17 mouse cellular contexts compared by ENCODE assay signal in genomic region chr13:57782975-57783374, GRCm38 (mm10).
DNase-seq lines count a peak whose midpoint lies in the region; ATAC-seq and TF ChIP-seq lines count a peak whose summit lies in the region.
"Had no signal": no experiment of that assay in that cellular context is flagged by ENCODE, and none has a peak within 500 bp of the region (broad histone marks: within the 10 kb centered on the region; RNA-seq: fewer than 3 reads in every experiment).

No protein-coding gene starts in this region.

- no peak for ATAC-seq in midbrain, embryonic 16.5 days
- ATAC-seq in midbrain, embryonic 15.5 days (replicated peaks) = no peak
- no peak for ATAC-seq in intestine, embryonic 16.5 days
- ATAC-seq: liver, embryonic 12.5 days had no signal

- H3K4me2 ChIP-seq in midbrain, embryonic 16.5 days (ENCODE audit: low read length) = no peak overlapping the region
- no peak overlapping the region for H3K4me2 ChIP-seq in midbrain, embryonic 15.5 days
- H3K4me2 ChIP-seq in intestine, embryonic 16.5 days (ENCODE audit: low read depth, low read length) = no peak overlapping the region
- H3K4me2 ChIP-seq: forebrain, embryonic 12.5 days; heart, embryonic 15.5 days; liver, embryonic 12.5 days; lung, embryonic 15.5 days; midbrain, embryonic 12.5 days had no signal

- TF ChIP-seq POLR2A in kidney, adult 2 months (IDR thresholded peaks at IDR 0.05; ENCODE audit: low read depth, low read length) = no peak

- DNase-seq in kidney, adult 11 months = peak; percentile 19
- DNase-seq in kidney, adult 2 months = no peak
- DNase-seq in left cerebral cortex, postnatal 36 days (ENCODE audit: low spot score in 2 of 2) = peak; percentile 51 to 63
- DNase-seq in cerebellum, adult 11 months = no peak
- no peak for DNase-seq in ovary, adult 18-20 months (ENCODE audit: low spot score)
- DNase-seq: adrenal gland, adult 8-10 months; cerebellum, adult 18-20 months; heart, adult 18-20 months had no signal

- 36% methylated on average over 12 of the region's 12 CpGs for WGBS in kidney, adult 2 months
- 74% methylated on average over 12 of the region's 12 CpGs for whole genome bisulfite sequencing in midbrain, embryonic 16.5 days
- WGBS in midbrain, embryonic 15.5 days = 76% methylated on average over 12 of the region's 12 CpGs
- 64% methylated on average over 12 of the region's 12 CpGs for WGBS in intestine, embryonic 16.5 days

- no peaks in the 10 kb centered on the region for H3K9me3 ChIP-seq in midbrain, embryonic 16.5 days (replicated peaks; ENCODE audit: control insufficient read depth, low read length, poor library complexity, severe bottlenecking)
- no peaks in the 10 kb centered on the region for H3K9me3 ChIP-seq in midbrain, embryonic 15.5 days
- H3K9me3 ChIP-seq in intestine, embryonic 16.5 days (ENCODE audit: control insufficient read depth, low read length) = peaks cover 5% of the 10 kb centered on the region
- H3K9me3 ChIP-seq: heart, embryonic 15.5 days had no signal

- no peaks in the 10 kb centered on the region for H3K36me3 ChIP-seq in kidney, adult 2 months (ENCODE audit: control insufficient read depth, insufficient read depth, low read length)
- no peaks in the 10 kb centered on the region for H3K36me3 ChIP-seq in midbrain, embryonic 16.5 days (ENCODE audit: control insufficient read depth, insufficient read depth, low read length)
- H3K36me3 ChIP-seq in midbrain, embryonic 15.5 days (replicated peaks) = no peaks in the 10 kb centered on the region
- no peaks in the 10 kb centered on the region for H3K36me3 ChIP-seq in intestine, embryonic 16.5 days (ENCODE audit: control insufficient read depth, insufficient read depth, low read length)
- H3K36me3 ChIP-seq: forebrain, embryonic 12.5 days; heart, embryonic 15.5 days; liver, embryonic 12.5 days; lung, embryonic 15.5 days; midbrain, embryonic 12.5 days had no signal

- H3K27ac ChIP-seq in kidney, adult 2 months (ENCODE audit: insufficient read depth, low read depth, low read length) = no peak overlapping the region
- no peak overlapping the region for H3K27ac ChIP-seq in midbrain, embryonic 16.5 days (ENCODE audit: low read length)
- no peak overlapping the region for H3K27ac ChIP-seq in midbrain, embryonic 15.5 days
- no peak overlapping the region for H3K27ac ChIP-seq in intestine, embryonic 16.5 days (ENCODE audit: low read length)
- H3K27ac ChIP-seq: forebrain, embryonic 12.5 days; heart, embryonic 15.5 days; liver, embryonic 12.5 days; lung, embryonic 15.5 days; midbrain, embryonic 12.5 days had no signal

- H3K27me3 ChIP-seq in kidney, adult 2 months (replicated peaks; ENCODE audit: control insufficient read depth, insufficient read depth, low read length) = no peaks in the 10 kb centered on the region
- no peaks in the 10 kb centered on the region for H3K27me3 ChIP-seq in midbrain, embryonic 16.5 days (ENCODE audit: control insufficient read depth, insufficient read depth, low read depth, low read length)
- no peaks in the 10 kb centered on the region for H3K27me3 ChIP-seq in midbrain, embryonic 15.5 days (replicated peaks)
- H3K27me3 ChIP-seq in intestine, embryonic 16.5 days (replicated peaks; ENCODE audit: control insufficient read depth, insufficient read depth, low read length) = no peaks in the 10 kb centered on the region
- H3K27me3 ChIP-seq: CH12.LX; forebrain, embryonic 12.5 days; heart, embryonic 15.5 days; liver, embryonic 12.5 days; lung, embryonic 15.5 days; midbrain, embryonic 12.5 days had no signal

- peak overlapping the region; percentile 35; the same call in 1 of the 2 replicates for H3K9ac ChIP-seq in midbrain, embryonic 16.5 days (ENCODE audit: low read depth, low read length)
- H3K9ac ChIP-seq in midbrain, embryonic 15.5 days = no peak overlapping the region
- H3K9ac ChIP-seq in intestine, embryonic 16.5 days (ENCODE audit: low read depth, low read length) = no peak overlapping the region
- H3K9ac ChIP-seq: forebrain, embryonic 12.5 days; heart, embryonic 15.5 days; liver, embryonic 12.5 days; lung, embryonic 15.5 days; midbrain, embryonic 12.5 days had no signal

- intact Hi-C loops in left cerebral cortex, postnatal 36 days (cut with DNase I) = loop anchor here (5.0 kb wide), 1 partner anchor 124 kb away; the partner anchor contains the start of gene Spock1

- no peak overlapping the region for H3K4me3 ChIP-seq in kidney, adult 2 months (ENCODE audit: insufficient read depth, low read depth, low read length)
- H3K4me3 ChIP-seq in midbrain, embryonic 16.5 days (ENCODE audit: low read depth, low read length) = no peak overlapping the region
- H3K4me3 ChIP-seq in midbrain, embryonic 15.5 days = no peak overlapping the region
- H3K4me3 ChIP-seq in intestine, embryonic 16.5 days (ENCODE audit: low read length) = no peak overlapping the region
- H3K4me3 ChIP-seq: forebrain, embryonic 12.5 days; heart, embryonic 15.5 days; liver, embryonic 12.5 days; lung, embryonic 15.5 days; midbrain, embryonic 12.5 days had no signal

- H3K4me1 ChIP-seq in kidney, adult 2 months (ENCODE audit: control insufficient read depth, insufficient read depth, low read length) = no peaks in the 10 kb centered on the region
- peaks cover 19% of the 10 kb centered on the region for H3K4me1 ChIP-seq in midbrain, embryonic 16.5 days (ENCODE audit: control insufficient read depth, insufficient read depth, low read length)
- H3K4me1 ChIP-seq in midbrain, embryonic 15.5 days = peaks cover 31% of the 10 kb centered on the region; the same call in 1 of the 2 replicates
- no peaks in the 10 kb centered on the region for H3K4me1 ChIP-seq in intestine, embryonic 16.5 days (ENCODE audit: control insufficient read depth, insufficient read depth, low read length)
- H3K4me1 ChIP-seq: forebrain, embryonic 12.5 days; heart, embryonic 15.5 days; liver, embryonic 12.5 days; lung, embryonic 15.5 days; midbrain, embryonic 12.5 days had no signal

- TF ChIP-seq CTCF in kidney, adult 2 months (conservative IDR thresholded peaks at IDR 0.05; ENCODE audit: insufficient read depth, insufficient read length, low read depth, low read length) = no peak

Comparison
In these comparisons a context has a peak if more than half of its experiments do, and no peak if none do; other contexts are left out.
1. DNase-seq: peak in kidney, adult 11 months (single experiment) and left cerebral cortex, postnatal 36 days (2 of 2); none in kidney, adult 2 months (single experiment), cerebellum, adult 11 months (single experiment) and ovary, adult 18-20 months (single experiment).